Mouse (Mus musculus) ES-E14 (cell line): Measurements from ENCODE around the gene Bicra.
A peak's percentile ranks its signal among the peaks of the same experiment; 100 is the strongest.

Experiments
- HCFC1 ChIP-seq: IDR thresholded peaks from 2 replicates; pipeline ENCODE4 v1.6.1; 2012; ENCODE audit warnings: low read length, inconsistent platforms, borderline replicate concordance; ENCODE audit not compliant: insufficient read depth
- MAFK ChIP-seq: IDR thresholded peaks from 2 replicates; pipeline ENCODE4 v1.6.1; 2014; ENCODE audit warnings: mild to moderate bottlenecking, low read depth, low read length, inconsistent platforms; ENCODE audit not compliant: insufficient read depth
- ZC3H11A ChIP-seq: IDR thresholded peaks from 2 replicates; pipeline ENCODE4 v1.6.1; 2012; ENCODE audit warnings: low read depth, mild to moderate bottlenecking, inconsistent platforms, low read length, borderline replicate concordance
- ZNF384 ChIP-seq: IDR thresholded peaks from 2 replicates; pipeline ENCODE4 v1.6.1; 2012; ENCODE audit warnings: low read depth, low read length, inconsistent platforms

DNA sequence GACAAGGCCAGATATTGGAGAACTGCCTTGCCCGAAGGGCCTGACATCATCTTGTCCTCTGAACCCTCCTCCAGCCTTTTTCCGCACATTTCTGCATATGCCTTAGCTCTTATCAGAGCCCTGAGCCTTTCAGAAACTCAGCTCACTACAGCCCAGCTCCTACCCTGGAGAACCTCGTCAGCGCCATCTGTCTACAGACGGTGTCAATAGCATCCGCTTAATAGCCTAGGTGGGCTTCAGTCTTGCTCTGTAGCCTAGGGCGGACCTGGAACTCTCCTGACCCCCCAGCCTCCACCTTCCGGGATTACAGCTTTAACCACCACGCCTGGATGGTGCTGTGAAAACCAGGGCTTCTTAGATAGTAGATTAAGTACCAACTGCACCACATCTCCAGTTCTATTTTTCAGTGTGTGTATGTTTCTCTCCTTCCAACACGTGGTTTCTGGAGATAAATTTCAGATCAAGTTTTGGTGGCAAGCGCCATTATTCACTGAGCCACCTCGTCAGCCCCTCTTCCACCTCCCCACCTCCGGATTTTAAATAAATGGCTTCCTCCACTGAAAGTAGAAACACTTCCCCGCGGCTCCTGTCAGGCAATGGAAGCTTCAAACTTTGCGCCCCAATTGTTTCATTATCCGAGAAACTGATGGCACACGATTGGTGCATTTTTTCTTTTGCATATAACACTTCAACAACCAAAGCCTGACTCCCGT, 4.3 kb upstream of the Bicra start:
- TF ChIP-seq MAFK (no peak), ZNF384 (peak; percentile 82), ZC3H11A (no peak), HCFC1 (no peak)
